Mouse (Mus musculus): ENCODE data around the gene Bcl11a. TPM values are rescaled to one million over a fixed set of nuclear protein-coding genes. Genes with fewer than 3 reads are reported as not detected.
A peak's percentile ranks its signal among the peaks of the same experiment; 100 is the strongest.

Gene Bcl11a
- total RNA-seq, 4 experiments from 2014 or later: 0.07 to 0.17 TPM; not detected in 2

- DNase-seq (ENCODE audit: low spot score in 2 of 2): peak in 1 of 2 experiments; percentile 4
Observed at GRCm38 (mm10) chr11:24079392-24080391, 1.8 kb downstream of the Bcl11a start.

DNA sequence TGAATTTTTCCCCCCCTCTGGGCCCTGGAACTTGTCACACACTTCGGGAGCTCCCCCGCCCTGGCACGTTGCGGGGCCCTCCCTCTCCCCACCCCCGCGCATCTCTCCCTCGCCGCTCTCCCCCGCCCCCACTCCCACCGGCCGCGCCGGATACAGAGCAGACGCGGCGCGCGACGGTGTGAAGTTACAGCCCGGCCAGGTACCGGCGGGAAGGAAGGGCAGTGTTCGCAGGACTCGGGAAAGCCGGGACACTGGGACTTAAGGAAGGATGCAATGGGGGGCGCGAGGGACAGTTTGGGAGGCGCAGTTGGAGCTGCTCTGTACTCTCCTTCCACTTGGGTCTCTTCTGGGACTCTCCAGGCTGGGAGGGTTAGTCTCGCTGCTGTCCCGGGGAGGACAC is 2.7 kb downstream of the Bcl11a start:
- DNase-seq (ENCODE audit: low spot score in 2 of 2): no peak

- DNase-seq (ENCODE audit: low spot score in 2 of 2): no peak
Observed at GRCm38 (mm10) chr11:24081016-24081686, 3.3 kb downstream of the Bcl11a start.

DNA sequence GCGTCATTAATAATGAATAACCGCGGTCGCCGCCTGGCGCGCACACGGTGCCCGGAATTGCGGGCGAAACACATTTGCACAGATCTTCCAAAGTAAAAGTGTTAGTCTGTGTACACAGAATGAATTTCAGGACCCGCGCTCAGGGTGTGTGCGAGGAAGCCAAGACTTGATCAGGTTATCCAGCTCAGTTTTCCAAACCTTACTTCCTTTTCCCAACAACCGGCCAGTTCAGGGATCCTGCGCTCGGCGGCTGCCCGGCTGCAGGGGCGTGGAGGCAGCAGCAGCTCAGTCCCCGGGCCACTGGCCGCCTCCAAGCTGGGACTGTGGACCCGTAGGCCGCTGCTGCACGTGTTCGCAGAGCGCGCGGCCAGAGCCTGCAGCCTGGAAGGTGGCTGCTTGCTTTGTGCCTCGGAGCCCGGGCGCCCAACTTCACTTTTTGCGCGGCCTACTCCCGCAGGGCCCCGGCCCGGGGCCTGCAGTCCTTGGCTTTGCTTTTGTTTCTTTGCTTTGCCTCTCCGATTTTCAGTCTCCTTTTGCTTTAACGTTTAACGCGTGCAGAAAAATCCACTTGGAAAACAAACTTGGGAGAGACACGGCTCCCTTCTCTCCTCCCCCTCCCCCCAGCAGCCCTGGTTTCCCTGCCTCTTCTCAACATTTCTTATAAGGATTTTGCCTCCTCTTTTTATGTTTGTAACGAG is 4.0 kb downstream of the Bcl11a start:
- DNase-seq (ENCODE audit: low spot score in 2 of 2): no peak

GRCm38 (mm10) chr11:24082385-24083075 is 4.7 kb downstream of the Bcl11a start:
- no peak for DNase-seq (ENCODE audit: low spot score in 2 of 2)

DNA sequence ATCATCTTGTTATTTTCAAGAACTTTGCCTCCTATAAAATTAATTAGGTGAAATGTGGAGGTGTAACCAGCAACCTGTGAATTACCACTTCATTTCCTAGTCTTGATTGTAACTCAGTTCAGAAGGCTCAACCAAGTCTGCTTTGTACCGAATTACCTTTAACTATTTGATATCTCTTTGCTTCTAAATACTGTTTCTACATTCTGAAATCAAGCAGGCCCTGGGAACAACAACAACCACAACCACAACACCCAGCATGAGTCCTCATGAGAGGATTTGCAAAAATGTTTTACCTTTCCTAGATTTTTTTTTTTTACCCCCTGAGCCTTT is 5.2 kb downstream of the Bcl11a start:
- DNase-seq (ENCODE audit: low spot score in 2 of 2): no peak

DNA sequence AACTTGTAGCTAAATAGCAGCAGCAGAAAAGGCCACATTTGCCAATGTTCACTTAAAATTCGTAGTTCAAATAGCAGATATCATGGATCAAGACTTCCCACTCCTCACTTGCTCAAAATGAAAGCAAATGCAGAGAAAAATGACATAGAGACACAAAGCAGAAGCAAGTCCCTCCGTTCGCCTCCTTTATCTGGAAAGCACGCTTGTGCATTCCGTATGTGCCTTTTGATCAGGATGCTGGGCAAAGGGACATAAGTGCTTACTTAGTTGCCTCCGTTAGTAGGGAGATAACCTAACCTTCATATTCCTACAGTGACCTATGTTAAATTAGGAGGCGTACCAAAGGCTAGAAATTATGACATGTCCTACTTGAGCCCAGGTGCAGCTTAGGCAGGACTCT is 5.6 kb downstream of the Bcl11a start:
- DNase-seq (ENCODE audit: low spot score in 2 of 2): no peak

DNA sequence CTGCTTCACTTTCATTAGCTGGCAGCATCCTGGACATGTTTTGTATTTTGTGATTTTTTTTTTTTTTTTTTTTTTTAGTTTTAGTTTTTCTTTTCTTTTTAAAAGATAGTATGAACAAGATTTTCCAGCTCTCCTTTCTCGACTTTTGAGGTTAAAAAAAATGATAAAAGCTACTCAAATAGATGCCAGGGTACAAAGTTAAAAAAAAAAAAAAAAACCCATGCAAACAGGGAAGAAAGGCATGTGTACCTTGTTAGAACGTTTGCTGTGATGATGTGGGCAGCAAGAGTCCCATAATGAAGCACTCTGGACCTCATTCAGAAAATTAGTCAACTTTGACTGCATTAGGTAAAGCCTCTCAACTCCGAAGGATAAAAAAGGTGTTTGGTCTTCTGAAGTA is 6.2 kb downstream of the Bcl11a start:
- DNase-seq (ENCODE audit: low spot score in 2 of 2): no peak

- DNase-seq (ENCODE audit: low spot score in 2 of 2): no peak
Observed at GRCm38 (mm10) chr11:24084590-24084989, 6.7 kb downstream of the Bcl11a start.

GRCm38 (mm10) chr11:24085986-24086385 is 8.1 kb downstream of the Bcl11a start:
- DNase-seq (ENCODE audit: low spot score in 2 of 2): no peak

- no peak for DNase-seq (ENCODE audit: low spot score in 2 of 2)
Observed at GRCm38 (mm10) chr11:24087069-24087468, 9.2 kb downstream of the Bcl11a start.

- DNase-seq (ENCODE audit: low spot score in 2 of 2): no peak
Observed at GRCm38 (mm10) chr11:24090443-24090842, 12.6 kb downstream of the Bcl11a start.

GRCm38 (mm10) chr11:24091393-24092080 is 13.7 kb downstream of the Bcl11a start:
- DNase-seq (ENCODE audit: low spot score in 2 of 2): no peak

DNA sequence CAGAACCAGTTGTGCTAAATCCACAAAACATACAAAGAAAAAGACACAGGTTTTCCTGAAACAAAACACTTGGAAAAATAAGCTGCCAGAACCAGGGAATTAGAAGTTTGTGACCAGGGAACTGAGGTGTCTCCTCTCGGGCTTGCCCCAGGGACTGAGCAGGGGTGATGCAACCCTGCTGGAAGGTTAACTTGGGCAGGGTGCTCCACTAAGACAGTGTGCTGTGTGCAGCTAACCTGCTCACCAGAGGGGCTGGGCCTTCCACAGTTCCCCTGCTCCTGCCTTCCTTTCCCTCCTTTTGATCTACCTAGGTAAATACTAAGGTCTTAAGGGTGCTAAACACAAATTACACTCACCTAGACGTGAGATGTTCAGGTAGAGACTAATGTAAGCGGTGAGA is 14.8 kb downstream of the Bcl11a start:
- no peak for DNase-seq (ENCODE audit: low spot score in 2 of 2)

GRCm38 (mm10) chr11:24094086-24094487 is 16.2 kb downstream of the Bcl11a start:
- DNase-seq (ENCODE audit: low spot score in 2 of 2): no peak

GRCm38 (mm10) chr11:24095236-24095635 is 17.4 kb downstream of the Bcl11a start:
- DNase-seq (ENCODE audit: low spot score in 2 of 2): no peak

GRCm38 (mm10) chr11:24095656-24096353 is 17.9 kb downstream of the Bcl11a start:
- no peak for DNase-seq (ENCODE audit: low spot score in 2 of 2)

DNA sequence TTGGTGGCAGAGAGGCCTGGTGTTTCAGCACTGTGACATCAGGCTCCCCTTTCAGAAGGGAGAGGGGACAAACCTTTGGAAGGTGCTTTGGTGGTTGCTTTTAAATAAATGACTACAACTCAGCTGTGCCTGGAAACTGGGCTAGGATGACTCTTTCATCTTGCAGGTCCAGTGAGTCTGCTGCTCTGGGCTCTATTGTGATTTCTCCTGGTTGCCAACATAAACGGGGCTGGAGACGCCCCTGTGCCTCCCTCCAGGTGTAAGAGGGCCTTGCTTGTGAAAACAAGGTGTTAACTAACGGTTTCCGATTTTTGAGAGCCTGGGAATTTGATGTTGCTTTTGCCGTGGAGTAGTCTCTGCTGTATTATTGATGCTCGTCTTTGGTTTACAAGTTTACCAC is 18.6 kb downstream of the Bcl11a start:
- no peak for DNase-seq (ENCODE audit: low spot score in 2 of 2)

GRCm38 (mm10) chr11:24097026-24097425 is 19.2 kb downstream of the Bcl11a start:
- no peak for DNase-seq (ENCODE audit: low spot score in 2 of 2)

- DNase-seq (ENCODE audit: low spot score in 2 of 2): no peak
Observed at GRCm38 (mm10) chr11:24098069-24098468, 20.2 kb downstream of the Bcl11a start.
